Mouse (Mus musculus) heart, postnatal 0 days (tissue): ENCODE measurements around the gene Cdc42bpb.

Experiments
- CTCF ChIP-seq: IDR thresholded peaks from 2 replicates; pipeline ENCODE4 v1.5.1; 2016; ENCODE audit warnings: antibody characterized with exemption, control low read depth, low read depth
- EP300 ChIP-seq: IDR thresholded peaks from 2 replicates; pipeline ENCODE4 v1.6.1; 2016; ENCODE audit warnings: antibody characterized with exemption, low read depth

DNA sequence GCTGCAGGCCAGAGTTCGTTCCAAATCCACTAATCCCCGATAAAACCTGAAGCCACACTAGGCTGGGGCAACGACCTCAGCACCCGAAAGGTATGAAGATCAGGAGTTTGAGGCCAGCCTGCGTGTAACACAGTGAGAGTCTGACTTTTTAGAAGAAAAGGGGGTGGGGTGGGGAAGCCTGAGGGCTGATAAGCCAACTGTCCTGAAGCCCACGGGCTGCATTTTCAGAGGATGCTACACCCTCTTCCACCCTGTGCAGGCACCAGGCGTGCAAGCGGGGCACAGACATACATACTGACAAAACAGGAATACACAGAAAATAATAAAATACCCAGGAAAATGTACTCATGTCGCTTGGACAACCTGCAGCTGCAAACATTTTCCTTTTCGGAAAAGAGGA, 65.7 kb downstream of the Cdc42bpb start:
- no peak for TF ChIP-seq CTCF
- TF ChIP-seq EP300: no peak
